Mouse (Mus musculus) lung, postnatal 25 days (tissue): ENCODE measurements around the gene Dnah9.
A peak's percentile ranks its signal among the peaks of the same experiment; 100 is the strongest.

Experiments used
- DNase-seq: peaks from one replicate; pipeline ENCODE4 v3.0.0; 2022; ENCODE audit warnings: low spot score

Gene Dnah9

DNA sequence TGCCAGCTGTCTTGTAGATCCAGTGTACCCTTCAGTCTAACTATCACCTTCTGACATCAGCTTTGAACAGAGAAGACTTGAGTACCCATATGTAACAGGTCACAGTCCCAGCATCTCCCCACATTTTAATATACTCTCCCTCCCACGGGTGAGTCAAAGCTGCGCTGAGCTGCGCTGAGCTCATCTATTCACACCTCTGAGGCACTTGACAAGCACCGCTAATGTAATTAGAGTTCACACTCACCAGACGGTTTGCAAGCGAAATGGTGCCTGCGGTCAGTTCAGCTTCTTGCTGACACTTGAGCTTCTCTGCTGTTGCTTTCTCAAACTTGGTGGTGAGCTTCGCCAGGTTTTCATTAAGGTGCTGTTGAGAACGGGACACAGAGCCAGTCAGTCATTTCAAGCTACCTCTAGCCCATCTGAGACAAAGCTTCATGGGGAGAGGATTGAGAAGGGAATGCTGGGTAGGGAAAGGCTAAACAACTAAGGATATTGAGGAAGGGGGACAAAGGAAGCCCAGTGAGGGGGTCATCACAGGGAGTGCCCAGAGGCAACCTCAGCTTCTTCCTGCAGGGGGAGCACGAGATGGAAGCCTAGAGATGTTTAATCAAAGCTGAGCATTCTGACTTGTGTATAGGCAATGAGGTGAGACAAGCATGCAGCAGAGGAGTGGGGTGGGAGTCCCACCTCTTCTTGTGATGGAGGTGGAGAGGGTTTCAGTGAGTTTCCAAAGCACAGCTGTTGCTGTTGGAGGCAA lies 249.7 kb downstream of the Dnah9 start:
- no peak for DNase-seq

DNA sequence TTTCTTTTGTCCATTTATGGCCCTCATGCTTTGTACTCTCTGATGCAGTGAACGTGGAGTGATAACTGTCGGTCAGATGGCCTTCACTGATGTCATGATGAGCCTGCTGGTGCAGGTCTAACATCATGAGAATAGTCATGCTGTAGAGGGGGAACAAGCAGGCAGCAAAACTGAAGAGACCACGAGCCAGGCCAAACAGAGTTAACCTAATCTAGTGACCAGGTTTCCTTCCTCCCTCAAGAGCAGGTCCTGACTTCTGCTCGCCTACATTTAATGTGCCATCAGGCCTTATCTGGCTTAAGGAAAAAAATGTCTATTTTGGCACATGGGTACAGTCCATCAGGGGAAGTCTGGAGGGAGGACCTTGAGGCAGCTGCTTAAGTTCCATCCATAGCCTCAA lies 259.2 kb downstream of the Dnah9 start:
- DNase-seq: no peak

DNA sequence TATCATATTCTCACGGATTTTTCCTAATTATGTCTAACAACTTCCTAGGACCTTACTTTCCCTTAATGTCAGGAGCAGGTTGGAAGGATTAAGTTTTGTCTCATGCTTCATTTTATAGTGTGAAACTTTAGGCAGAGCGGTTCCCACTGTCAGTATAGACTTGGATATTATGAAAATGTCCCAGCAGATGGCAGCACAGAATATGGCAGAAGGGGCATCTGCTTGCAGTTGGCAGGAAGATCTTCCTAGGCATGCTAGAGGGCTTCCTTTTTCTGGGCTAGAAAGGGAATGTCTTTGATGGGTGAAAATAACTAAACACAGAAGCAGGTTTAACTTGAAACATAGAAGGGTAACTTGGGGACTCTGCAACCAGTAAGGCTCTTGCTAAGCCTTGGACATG lies 262.9 kb downstream of the Dnah9 start:
- DNase-seq: no peak

DNA sequence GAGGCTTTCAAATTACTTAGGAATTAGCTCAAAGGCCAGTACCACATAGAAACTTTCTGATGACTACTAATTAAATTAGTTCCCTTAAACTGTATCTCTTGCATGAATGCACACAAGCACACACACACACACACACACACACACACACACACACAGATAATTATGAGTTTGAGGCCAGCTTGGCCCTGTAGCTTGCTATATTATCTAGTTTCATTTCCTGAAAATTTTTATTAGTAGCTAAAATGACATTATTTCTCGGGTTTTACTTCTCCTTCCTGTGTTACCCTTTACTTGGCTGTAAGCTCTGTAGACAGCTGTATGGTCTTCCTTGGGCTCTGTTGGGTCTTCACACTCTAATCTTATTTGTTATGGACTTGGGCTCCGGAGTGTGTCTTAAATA lies 264.4 kb downstream of the Dnah9 start:
- no peak for DNase-seq

DNA sequence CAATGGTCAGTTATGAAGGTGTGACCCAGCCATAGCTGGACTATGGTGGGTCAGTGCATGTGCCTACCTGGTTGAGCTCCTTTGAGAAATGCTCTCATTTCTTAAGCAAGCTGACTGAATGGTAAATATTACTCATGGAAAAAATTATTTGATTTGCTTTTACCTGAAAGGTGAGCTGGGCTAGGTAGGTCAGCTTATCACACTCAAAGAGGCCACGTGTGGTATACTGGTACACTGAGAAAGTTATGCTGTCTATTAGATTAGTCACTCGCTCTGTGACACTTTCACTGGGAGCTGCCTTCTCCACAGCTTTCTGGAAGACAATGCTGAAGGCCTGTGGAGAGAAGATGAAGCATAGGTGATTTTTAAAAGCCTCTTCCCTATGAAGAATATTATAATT lies 286.9 kb downstream of the Dnah9 start:
- no peak for DNase-seq

DNA sequence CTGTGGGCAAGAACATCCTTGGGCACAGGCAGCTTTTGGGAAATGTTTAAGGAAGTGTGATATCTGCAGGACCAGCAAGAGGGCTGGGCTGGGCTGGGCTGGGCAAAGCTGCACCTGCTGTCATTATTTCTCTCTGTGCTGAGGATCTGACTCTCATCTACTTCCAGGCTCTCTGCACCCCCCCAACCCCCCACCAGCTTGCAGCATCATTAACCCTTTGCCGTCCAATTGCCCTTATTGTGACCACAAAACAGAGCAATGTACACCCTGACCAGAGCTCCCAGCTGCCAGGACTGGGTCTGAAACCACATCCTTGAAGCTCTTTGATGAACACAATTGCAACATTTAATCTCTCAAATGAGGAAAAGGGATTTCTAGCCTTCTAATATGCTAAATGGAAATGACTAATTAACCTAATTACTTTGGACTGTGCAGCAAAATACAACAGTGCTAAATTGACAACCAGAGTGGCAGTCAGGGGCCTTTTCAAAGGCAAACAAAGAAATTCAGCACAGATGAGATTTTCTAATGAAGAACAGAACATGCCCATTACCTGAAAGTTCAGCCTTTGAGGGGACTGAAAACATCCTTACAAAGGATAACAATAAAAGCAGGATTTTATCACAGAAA lies 291.1 kb downstream of the Dnah9 start:
- no peak for DNase-seq

DNA sequence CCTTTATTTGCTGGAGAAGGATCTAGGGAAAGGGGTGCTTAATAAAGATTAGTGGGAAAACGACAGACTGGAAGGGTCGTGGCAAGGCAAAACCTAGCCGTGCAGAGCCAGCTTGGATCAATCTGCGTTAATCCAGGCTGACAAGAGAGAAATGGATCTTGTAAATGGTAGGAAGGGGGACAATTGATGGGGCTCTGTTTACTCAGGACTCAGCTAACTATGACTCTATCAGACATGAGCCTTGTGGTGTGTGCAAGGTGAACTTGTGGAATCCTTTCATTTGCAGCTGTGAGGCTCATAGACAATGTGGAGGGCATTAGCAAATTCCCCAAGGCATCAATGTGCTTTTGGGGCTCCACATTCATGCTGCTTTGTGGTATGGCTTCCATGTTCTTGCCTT lies 306.9 kb downstream of the Dnah9 start:
- no peak for DNase-seq

DNA sequence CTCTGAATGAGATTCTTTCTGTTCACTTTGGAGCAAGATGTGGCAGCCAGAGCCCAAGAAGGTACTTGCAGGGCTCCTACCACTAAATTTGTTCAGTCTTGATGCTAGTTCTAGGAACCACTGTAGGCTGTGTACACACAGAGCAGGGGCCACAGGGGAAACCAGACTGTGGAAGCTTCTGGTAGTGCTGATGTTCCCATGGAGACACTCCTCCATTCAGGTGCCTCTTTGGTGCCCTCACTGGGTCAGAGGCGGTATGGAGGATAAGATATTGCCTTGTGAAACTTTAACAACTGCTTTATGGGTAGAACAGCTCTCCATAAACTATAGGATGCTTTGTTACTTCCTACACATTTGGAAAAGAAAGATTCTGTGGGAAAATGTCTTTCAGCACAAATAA lies 316.3 kb downstream of the Dnah9 start:
- DNase-seq: peak; percentile 2

DNA sequence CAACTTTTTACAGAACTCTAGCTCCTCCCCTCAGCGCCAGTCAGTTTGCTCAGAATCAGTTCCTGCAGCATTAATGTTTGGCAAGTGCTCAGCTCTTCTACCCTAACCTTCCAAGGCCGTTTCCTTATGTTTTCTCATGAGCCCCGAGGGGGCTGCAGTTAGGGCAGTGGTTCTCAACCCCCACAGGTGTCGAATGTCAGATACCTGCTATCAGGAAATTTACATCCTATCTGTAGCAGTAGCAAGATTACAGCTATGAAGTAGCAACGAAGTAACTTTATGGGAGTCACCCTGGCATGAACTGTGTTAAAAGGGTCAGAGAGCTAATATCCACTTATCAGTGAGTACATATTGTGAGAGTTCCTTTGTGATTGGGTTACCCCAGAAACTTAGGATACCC lies 321.9 kb downstream of the Dnah9 start:
- DNase-seq: no peak

DNA sequence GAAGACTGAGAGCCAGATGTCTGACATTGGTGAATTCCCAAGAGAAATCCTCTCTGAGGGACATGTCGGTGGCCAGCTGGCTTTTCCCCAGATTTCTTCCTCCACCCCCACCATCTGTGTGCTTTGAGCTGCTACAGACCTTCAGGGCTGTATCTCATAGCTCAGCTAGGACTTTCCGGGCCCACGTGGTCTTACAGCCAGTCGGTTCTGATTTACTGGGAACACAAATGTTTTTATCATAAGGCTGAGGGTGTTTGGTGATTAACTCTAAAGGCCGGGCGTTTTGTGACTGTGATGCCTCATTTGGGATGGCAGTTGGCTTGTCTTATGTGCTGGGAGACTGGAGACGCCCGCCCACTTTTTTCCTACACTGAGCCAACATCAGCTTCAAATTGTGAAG lies 329.4 kb downstream of the Dnah9 start:
- peak; percentile 17 for DNase-seq

DNA sequence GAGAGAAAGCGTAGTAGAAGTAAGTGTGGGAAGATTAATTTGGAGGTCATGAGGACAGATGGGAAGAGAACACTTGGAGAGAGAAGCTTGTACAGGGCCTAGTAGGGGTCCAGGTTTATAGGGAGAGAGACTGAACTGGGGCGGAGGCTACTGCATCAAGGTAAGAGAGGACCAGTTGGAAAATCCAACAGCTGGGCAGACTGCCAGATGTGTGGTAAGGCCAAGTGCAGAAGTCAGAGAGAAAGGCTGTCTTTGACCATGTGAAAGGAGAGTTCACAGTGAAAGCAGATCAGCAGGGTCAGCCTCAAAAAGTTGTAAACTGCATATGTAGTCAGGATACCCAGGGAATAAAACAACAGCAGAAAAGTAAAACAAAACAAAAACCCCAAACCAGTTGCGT lies 343.8 kb downstream of the Dnah9 start:
- DNase-seq: no peak

DNA sequence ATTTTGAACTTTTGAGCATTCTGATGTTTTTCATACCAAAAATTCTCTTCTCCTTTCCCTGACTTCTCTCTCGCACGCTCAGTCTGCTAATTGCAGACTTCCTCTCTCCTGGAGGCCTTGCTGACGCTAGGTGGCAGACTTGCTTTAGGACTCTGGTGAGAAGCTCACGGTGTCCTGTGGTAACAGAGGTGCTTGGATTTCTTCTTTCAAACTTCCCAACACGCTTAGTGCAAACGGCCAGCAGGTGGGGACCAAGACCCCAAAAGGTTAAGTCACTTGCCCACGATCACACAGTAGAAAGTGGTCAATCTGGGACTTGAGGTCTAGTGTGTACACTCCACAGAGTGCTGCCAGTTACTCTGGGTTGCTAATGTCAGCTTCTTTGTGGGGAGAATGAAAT lies 347.5 kb downstream of the Dnah9 start:
- peak; percentile 54 for DNase-seq

DNA sequence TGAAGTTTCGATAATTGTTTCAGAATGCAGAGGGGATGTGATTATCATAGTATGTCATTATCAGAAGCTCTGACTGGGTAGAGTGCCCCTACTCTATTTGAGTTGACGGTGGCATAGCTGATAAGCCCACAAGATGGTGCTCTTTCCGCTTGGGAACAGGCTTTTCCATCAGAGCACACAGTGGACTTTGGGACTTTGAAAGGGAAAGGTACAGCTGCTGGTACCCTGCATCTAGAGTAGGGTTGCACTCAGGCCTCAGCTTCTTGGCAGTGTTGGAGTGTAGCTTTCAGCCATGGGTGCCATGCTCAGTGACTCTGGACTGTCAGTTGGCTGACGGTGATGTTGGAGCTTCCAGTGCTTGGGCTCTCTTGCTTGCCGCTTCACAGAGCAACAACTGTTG lies 348.1 kb downstream of the Dnah9 start:
- DNase-seq: no peak

DNA sequence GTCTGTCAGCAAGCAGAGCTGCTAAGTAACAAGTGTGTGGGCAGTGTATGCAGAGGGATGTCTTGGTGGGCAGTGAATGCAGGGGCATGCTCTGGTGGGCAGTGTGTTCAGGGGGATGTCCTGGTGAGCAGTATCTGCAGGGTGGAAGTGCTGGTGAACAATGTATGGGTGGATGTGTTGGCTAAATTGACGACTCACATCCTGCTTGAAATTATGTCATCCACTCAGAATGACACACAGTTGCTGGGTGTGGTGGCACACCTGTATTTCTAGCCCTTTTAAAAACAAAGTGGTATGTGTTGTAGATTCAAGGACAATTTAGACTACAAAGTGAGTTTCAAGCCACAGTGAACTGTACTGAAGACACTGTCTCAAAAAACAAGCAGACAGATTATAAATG lies 350.2 kb downstream of the Dnah9 start:
- DNase-seq: no peak

DNA sequence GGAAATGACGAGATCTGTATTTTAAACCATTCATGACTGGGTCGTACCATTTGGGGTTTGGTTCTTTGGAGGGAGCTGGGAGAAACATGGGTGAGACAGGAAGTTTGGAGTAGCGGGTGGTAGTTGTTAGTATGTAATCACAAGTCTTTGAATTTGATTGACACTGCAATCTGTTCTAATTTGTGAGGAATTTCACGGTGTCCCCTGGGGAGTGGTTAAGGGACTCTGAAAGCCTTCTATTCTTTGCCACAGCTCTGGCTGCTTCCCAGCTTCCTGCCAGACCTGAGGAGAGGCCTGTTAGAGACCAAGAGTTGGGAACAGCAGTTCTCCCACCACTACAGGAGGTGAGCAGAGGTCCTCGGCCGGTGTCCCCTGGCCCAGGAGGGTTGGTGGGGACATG lies 352.1 kb downstream of the Dnah9 start:
- no peak for DNase-seq

DNA sequence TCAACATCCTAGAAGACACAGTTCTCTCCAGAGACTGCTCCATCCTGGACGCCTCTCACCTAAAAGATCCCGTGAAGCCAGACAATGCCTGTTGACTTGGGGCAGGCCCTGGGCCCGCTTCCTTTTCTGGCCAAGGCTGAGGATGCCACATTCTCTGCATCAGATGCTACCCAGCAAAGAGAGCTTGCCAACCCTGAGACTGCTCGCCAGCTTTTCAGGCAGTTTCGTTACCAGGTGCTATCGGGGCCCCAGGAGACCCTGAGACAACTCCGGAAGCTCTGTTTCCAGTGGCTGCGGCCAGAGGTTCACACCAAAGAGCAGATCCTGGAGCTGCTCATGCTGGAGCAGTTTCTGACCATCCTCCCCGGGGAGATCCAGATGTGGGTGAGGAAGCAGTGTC lies 354.0 kb downstream of the Dnah9 start:
- no peak for DNase-seq

DNA sequence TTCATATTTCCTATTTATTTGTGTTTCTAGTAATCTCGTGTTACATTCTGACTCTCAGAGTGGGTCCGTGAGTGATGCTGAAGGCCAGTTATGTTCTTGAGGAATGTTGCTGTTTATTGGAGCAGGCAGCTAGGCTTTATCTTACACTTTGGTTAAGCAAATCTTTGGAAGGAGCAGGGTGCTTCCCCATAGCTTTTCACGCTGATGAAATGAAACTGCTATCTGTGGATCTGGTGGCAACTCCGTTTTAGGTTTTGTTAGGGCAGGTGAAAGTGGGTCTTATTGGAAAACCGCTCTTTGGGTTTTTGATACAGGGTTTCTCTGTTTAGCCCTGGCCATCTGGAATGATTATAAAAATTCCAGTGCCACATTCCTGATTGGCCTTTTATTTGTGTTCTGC lies 356.3 kb downstream of the Dnah9 start:
- DNase-seq: no peak

DNA sequence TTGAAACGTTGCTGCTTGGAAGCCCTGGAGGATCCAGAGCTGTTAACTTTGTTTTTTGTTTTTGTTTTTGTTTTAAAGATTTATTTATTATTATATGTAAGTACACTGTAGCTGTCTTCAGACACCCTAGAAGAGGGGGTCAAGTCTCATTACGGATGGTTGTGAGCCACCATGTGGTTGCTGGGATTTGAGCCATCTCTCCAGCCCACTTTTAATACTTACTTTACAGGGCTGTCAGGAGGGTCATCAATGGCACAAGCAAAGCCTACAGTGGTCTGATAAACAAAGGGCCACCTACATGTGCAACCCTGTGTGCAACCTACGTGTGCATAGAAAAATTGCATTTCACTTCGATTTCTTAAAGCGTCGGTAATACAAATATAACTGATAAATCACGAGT lies 360.8 kb downstream of the Dnah9 start:
- no peak for DNase-seq

DNA sequence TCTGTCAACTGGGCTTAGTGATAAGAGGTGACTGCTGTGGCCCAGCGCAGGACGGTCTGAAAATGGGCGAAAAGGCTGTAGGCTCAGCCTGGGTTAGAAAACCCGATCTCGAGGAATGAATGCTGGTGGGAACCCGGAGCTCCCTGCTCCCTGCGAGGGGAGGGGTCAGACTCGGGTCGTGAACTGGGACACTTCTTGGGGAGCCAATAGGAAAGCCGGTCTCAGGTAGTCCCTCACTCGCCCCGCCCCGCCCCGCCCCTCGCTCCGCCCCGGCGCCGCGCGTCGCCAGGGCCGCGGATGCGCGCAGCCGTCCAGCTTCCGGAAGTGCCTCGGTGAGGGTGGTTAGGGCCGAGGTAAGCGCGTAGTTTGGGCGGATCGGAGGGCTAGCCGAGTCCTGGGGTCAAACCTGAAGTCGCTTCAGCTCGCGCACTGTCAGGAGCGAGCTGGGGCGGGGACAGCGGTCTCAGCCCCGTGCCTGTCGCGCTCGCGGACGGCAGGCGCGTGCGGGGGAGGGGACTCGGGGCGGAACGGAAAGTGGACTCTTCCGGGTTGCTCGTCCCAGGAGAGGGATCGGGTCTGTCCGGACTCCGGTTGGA lies 361.3 kb downstream of the Dnah9 start, which contains the start of gene Zkscan6:
TSS of gene Zkscan6 (plus strand) at position 267 of the 596 bp plus-strand sequence.
- peak; percentile 94 for DNase-seq

DNA sequence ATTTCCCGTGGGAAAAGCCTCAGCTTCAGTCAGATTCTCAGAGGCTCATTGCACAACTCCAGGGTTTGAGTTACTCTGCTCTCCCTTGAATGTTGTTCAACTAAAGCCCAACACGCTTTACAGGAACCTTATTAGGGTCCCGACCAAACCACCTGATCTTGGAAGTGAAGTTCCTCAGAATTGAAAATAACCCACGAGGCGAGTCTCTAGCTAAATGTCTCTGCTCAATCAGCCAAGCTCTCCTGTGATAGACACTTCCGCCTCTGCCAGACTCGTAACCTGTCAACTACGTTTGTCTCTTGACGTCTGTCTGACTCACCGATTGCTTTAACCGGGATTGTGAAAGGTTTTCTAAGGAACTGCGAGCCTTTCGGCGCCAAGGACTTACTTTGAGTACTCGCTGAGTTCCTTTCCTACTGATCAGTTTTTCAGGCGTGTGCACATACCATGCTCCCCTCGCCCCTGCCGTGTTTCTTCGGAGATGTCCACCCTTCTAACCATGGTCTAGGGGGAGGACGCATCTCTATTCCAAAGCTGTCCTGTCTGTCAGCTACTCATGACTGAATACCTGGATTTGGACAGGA lies 361.9 kb downstream of the Dnah9 start:
- DNase-seq: peak; percentile 84

DNA sequence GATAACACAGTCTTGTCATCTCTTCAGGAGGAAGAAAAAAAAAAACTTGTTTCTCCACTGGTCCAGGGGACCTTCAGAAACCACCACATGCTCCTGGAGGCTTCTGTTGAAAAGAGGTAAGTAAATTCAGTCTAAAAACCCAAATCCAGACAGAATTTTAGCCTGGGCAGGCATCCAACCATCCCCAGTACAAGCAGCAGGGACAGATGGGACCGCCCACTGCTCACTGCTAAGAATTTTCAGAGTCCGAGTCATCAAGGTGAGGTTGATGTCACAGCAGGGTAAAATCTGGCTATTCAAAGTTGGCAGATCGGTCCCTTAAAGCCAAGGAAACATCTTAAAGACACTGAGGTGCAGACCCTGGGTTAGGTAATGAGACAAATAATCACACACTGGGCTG lies 366.5 kb downstream of the Dnah9 start:
- DNase-seq: no peak

DNA sequence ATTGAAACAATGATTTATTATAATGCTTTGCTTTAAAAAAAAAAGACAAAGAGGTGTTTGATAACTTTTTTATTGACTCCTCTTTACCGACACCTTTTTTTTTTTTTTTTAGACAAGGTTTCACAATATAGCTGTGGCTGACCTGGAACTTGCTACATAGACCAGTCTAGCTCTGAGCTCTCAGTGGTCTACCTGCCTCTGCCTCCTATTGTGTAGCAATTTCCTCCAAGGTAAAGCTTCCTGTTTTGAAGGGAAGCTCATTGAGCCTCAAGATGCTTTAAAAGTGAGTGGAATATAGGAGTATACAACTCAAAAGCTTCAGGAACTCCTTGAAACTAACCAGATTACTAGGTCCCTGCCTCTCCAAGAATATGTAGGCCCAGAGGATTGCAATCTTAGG lies 372.5 kb downstream of the Dnah9 start:
- DNase-seq: no peak
